Mouse (Mus musculus) forelimb bud, embryonic 11.5 days (tissue): ENCODE data around the gene Adprhl1.

Experiments used
- DNase-seq: peaks from one replicate; pipeline ENCODE4 v3.0.0-alpha.2; 2012; ENCODE audit warnings: low read depth, low spot score

Adprhl1 gene

DNA sequence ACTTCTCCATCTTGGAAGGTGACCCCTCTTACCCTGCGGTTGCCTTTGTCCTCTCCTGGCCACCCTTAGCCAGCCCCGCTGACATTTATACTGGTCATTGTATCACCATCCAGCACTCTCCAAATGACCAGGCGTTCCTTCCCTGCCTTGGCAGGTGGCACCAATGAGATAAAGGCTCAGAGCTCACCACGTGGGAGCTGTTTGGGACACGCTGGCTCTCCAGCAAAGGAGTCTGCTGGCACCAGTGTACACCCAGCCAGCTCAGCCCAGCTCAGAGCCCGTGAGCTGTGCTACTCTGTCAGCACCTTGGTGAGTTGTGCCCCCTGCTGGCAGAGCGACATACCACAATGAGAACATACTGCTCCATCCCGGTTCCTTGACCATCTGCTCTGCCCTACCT, at the start of gene Adprhl1:
Gene Adprhl1, minus strand, starts transcription at position 144 of the 400 bp plus-strand sequence.
- DNase-seq = peak; percentile 63

GRCm38 (mm10) chr8:13301036-13301435, 47.1 kb upstream of the Adprhl1 start:
- no peak for DNase-seq

DNA sequence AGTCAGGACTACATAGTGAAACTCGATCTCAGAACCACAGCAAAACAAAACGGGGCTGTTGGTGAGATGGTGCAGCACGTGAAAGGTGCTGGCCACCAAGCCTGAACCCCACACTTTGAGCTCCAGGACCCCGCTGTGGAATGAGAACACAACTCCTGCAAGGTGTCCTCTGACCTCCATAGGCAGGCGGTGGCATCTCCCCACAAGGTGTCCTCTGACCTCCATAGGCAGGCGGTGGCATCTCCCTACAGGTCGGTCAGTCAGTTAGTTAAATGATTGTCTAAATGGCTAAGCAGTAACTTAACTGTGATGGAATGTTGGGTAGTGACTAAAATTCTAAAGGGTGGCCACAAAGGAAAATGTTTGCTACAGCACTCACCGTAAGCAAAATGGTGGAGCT, 45.6 kb upstream of the Adprhl1 start:
- DNase-seq = no peak

DNA sequence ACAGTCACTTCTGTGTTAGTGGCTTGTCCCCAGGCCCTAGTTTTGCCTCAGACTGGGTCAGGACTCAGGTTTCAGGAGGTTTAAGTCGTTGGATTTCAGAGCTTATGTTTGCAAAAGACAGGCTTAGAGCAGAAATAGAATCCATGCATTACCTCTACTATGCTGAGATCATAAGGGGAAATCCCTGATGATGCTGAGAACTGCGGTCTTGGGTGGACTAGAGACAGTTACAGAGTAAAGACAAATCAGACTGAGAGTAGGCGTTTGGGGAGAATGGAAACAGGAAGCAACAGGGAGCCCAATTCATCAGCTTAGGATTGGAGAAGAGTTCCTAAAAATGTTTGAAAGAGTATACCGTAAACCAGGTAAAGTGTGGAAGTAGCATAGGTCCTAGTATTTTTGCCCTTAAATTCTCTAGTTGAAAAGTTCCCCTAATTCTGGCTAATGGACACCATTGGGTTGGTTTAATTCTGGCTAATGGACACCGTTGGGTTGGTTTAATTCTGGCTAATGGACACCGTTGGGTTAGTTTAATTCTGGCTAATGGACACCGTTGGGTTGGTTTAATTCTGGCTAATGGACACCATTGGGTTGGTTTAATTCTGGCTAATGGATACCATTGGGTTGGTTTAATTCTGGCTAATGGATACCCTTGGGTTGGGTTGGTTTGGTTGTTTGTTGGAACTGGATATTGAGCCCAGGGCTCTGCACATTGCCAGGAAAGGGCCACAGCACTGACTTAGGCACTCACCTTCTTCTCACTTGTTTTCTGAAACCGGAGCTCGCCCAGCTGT, 39.9 kb upstream of the Adprhl1 start:
- DNase-seq = no peak

- DNase-seq = peak; percentile 75
These were observed 38.4 kb upstream of the Adprhl1 start for GRCm38 (mm10) chr8:13292364-13292763.

- DNase-seq = no peak
These were observed 34.7 kb upstream of the Adprhl1 start for GRCm38 (mm10) chr8:13288646-13289045.

- peak; percentile 97 for DNase-seq
These were observed 34.0 kb upstream of the Adprhl1 start, which contains the start of the genes Dcun1d2 and Tmco3 for GRCm38 (mm10) chr8:13287692-13288623. Gene Dcun1d2, minus strand, starts transcription at chr8:13288131. Gene Tmco3, plus strand, starts transcription at chr8:13288190.

DNA sequence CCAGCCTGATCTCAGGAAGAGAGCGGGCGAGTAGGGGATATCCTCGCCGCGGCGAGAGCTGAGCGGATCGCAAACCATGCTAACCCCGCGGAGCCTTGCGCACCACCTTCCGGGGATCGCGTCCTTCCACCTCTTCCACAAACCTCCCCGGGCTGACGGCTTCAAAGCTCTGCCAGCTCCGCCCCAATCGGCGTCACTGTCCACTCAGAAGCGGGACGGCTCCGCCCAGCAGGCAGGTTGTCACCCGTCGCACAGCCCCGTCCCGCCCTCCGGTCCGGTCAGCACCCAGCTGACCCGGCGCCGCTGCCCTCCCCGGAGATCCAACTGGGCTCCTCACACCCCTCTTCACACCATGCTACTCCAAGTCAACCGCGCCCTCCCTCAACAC, 33.3 kb upstream of the Adprhl1 start:
- DNase-seq = peak; percentile 72

DNA sequence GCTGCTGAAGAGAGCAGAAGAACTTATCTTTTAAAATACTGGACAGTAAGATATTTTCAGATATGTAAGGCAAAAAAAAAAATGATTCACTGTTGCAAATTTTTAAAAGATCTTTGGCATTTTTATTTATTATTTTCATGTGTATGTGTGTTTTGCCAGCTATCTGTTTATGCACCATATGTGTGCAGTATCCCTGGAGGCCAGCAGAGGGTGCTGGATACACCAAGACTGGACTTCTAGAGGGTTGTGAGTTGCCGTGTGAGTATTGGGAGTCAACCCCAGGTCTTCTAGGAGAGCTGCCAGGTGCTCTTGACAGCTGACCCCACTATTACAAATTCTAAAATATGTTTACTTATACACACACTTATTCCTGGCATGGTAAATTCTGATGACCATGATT, 29.2 kb upstream of the Adprhl1 start:
- no peak for DNase-seq

- DNase-seq = peak; percentile 23
These were observed 23.0 kb upstream of the Adprhl1 start for GRCm38 (mm10) chr8:13276941-13277447.

DNA sequence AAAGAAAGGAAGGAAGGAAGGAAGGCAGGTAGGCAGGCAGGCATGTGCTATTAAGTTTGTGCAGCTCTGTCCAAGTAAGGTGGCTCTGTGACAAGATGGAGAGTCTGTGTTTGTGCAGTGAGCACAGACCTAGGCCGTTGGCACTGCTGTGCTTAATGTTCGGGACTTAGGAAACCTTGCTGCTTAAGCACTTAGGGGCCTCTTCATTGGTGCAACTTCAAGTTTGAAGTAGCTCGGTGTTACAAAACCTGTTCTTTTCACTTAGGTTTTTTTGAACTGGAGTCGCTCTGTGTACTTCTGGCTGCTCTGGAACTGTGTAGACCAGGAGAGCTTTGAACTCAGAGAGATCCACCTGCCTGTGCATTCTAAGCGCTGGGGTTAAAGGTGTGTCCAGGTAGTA, 18.9 kb upstream of the Adprhl1 start:
- DNase-seq = no peak

DNA sequence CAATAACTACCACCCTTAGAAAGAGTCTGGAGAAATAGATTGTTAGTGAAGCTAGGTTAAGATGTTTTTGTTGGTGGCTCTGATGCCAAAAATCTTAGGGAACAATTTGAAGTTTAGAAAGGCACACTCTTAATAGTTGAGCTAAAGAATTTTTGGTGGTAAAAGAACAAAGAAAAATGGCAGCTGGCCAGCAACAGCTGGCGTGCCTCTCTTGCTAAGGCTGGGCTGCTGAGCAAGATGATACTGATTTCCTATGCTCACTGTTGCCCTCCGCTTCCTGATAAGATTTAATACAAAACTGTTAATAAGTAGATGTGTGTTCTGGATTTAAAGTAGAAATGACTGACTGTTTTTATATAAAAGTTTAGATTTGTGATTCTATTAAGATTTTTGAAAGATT, 13.6 kb upstream of the Adprhl1 start:
- no peak for DNase-seq

- DNase-seq = no peak
These were observed 9.4 kb upstream of the Adprhl1 start for GRCm38 (mm10) chr8:13263376-13263775.

- DNase-seq = no peak
These were observed 549 bp downstream of the Adprhl1 start for GRCm38 (mm10) chr8:13253413-13253812.

GRCm38 (mm10) chr8:13252837-13253236, 1.1 kb downstream of the Adprhl1 start:
- no peak for DNase-seq

GRCm38 (mm10) chr8:13244343-13244880, 9.6 kb downstream of the Adprhl1 start:
- no peak for DNase-seq

GRCm38 (mm10) chr8:13242985-13243870, 10.7 kb downstream of the Adprhl1 start:
- no peak for DNase-seq

GRCm38 (mm10) chr8:13240691-13241090, 13.3 kb downstream of the Adprhl1 start:
- DNase-seq = no peak

- DNase-seq = no peak
These were observed 13.9 kb downstream of the Adprhl1 start for GRCm38 (mm10) chr8:13240055-13240454.

DNA sequence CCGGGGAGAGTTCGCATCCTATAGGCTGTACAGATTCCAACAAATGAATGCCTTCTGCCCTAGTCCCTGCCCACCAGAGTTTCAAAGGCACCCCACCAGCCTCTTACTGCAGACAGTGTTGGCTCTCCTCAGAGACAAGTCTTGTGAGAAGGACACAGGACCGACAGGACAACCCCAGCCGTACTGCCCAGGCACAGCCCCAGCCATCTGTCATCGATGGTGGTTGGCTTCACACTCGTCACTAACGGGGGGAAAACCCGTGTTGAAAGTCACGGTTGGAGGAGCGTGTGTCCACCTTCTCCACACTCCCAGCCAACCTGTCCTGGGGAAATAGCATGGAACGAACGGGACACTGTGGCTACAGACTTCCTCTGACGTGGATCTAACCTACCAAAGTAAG, 19.2 kb downstream of the Adprhl1 start:
- DNase-seq = no peak

DNA sequence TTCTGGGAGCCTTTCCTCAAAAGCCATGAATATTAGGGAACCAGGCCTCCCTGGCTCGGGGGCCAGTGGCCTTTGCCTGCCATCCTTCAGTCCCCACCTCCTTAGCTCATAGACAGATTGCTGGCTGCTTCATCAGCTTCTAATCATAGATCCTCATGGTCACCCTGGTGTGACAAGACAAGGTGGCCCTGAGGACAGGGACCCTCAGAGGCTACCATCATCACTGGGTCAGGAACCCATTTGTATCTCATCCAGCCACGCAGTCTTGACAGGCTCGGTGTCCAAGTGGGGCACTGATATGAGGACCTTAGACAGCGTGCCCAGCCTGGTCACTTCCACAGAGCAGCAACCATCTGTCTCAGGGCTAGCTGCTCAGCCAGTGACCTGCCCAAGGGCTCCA, 23.5 kb downstream of the Adprhl1 start:
- no peak for DNase-seq
